Mouse (Mus musculus) small intestine, adult 2 months (tissue): ENCODE measurements around the gene Synj2.

Experiments
- CTCF ChIP-seq: fragments of 200-500 bp; IDR thresholded peaks from 2 replicates; pipeline ENCODE4 v1.5.1; 2012; ENCODE audit warnings: low read depth, mild to moderate bottlenecking, control low read depth, inconsistent platforms, low read length, moderate library complexity, mixed read lengths; ENCODE audit not compliant: insufficient replicate concordance, insufficient read length; ENCODE audit errors: extremely low read depth
- POLR2A ChIP-seq: fragments of 200-500 bp; IDR thresholded peaks from 2 replicates; pipeline ENCODE4 v1.6.1; 2012; ENCODE audit warnings: low read depth, mild to moderate bottlenecking, control low read depth, inconsistent platforms, low read length, moderate library complexity

DNA sequence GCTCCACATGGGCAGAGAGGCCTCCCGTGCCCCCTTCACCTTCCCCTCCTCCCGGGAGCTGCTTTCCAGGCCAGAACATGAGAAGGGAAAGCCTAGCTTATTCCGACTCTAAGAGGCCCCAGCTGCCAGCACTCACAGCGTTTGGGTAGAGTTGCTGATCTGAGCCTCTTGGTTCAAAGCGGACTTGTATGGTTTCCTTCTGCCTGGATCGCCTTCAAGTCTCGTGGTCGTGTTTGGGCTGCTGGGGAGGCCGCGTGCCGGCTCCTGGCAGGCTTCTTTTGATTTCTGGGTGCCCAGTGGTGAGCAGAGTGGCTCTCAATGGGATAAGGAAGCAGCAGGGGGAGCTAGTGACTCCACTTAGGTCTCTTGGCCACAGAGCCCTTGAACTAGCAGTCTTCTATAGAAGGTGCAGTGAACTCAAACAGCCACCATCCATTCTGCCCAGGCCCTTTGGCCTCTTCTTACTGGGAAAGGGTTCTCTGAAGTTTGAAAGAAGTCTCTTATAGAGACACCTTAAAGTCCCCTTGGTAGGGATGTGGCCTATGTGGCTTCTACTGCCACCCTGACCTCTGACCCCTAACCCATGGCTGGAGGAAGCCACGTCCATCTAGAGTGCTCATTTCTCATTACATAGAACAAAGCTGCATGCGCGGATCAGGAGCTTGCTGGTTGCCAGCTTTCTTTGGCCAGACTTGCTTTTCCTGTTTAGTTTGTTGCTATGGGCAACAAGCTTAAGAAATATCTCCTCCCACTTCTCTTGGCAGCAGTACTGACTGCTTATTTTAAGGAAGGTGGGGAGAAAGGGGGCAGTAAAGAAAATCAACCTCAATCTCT lies 64.8 kb downstream of the Synj2 start:
- TF ChIP-seq CTCF (no peak), POLR2A (no peak)
